Mouse (Mus musculus): ENCODE measurements around the gene Inpp4b.

- TF ChIP-seq CTCF (IDR thresholded peaks at IDR 0.05; ENCODE audit: low read depth): no peak
- no peak for TF ChIP-seq EP300 (IDR thresholded peaks at IDR 0.05; ENCODE audit: low read depth)
Observed at GRCm38 (mm10) chr8:81635912-81636583, 293.7 kb downstream of the Inpp4b start.
